Mouse (Mus musculus) gastrocnemius, adult 2 months (tissue): ENCODE data around the gene Plaa. TPM values are rescaled to one million over a fixed set of nuclear protein-coding genes. Genes with fewer than 3 reads are reported as not detected.
"Not testable (repeated sequence)": the region's sequence is repeated elsewhere in the genome, so short reads cannot be mapped to it uniquely, and the experiment has no call there.

Experiments
- DNase-seq: peaks from one replicate; pipeline ENCODE4 v3.0.0; 2022
- H3K27ac ChIP-seq: fragments of 200-600 bp; 2 replicates; pipeline ENCODE4 v1.8.1; 2022; ENCODE audit warnings: mild to moderate bottlenecking
- H3K4me3 ChIP-seq: fragments of 200-600 bp; 2 replicates; pipeline ENCODE4 v1.8.1; 2022; ENCODE audit warnings: mild to moderate bottlenecking, moderate library complexity
- CTCF ChIP-seq: fragments of 200-600 bp; IDR thresholded peaks from 2 replicates; pipeline ENCODE4 v1.8.1; 2022; ENCODE audit warnings: antibody characterized with exemption, mild to moderate bottlenecking, moderate library complexity
- intact Hi-C: fragments of 180-260 bp; cut with DNase I; formaldehyde crosslinking; loops from one replicate; pipeline ENCODE4 v1.15.1; 2025
- long read RNA-seq, 2 experiments: library from polyadenylated mRNA; stranded (forward); transcript quantifications; one replicate each; pipeline ENCODE4 v2.0.0; 2021
- total RNA-seq, 2 experiments: library from RNA; stranded (reverse); gene quantifications; 2 replicates each; pipeline ENCODE4 v1.2.3; 2021

The Plaa gene
- 10 to 100 TPM; 34.0 to 38.5 TPM for total RNA-seq
- long read RNA-seq, experiment 1, transcript Plaa-201 (14 exons, 2,784 nt): major isoform, 77 of 95 reads
- long read RNA-seq, experiment 1, partial matches to known transcripts: 4 of 95 reads
- long read RNA-seq, experiment 1, other reads (novel, unspliced or antisense): 14 of 95 reads
- long read RNA-seq, experiment 2, transcript Plaa-201 (14 exons, 2,784 nt): major isoform, 71 of 82 reads
- long read RNA-seq, experiment 2, partial matches to known transcripts: 2 of 82 reads
- long read RNA-seq, experiment 2, other reads (novel, unspliced or antisense): 9 of 82 reads

DNA sequence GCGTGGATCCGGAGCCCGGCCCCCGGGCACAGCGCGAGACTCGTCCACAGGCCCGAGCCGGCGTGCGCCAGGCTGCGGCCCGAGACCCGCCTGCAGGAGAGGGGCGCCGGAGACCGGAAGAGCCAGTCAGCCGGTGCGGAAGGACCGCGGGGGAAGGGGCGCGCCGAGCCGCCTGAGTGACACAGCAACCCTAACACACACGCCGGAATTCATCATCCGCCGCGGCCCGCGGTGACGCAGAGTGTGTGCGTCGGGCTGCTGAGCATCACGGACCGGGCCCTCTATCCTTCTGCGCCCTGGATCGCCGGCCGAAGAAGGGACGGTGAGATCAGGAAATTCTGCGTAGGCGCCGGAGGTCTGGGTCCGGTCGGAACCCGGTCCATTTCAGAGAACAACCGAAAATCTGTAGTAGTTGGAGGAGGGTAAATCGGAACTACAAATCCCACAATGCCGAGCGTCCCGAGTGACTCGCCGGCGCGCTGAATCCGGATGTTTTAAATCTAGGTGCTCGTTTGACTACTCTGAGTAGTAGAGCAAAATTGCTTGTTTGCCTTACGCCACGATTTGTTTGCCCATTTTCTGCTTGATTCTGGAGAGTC lies at the start of gene Plaa:
Gene Plaa, minus strand, starts transcription at position 214 of the 599 bp plus-strand sequence.
- Histone ChIP-seq H3K27ac (peak within 1 kb of the TSS; percentile 98), H3K4me3 (peak within 1 kb of the TSS; percentile 75)
- peak; percentile 92 for DNase-seq
- TF ChIP-seq CTCF: no peak
- intact Hi-C loops: loop anchor here (5.0 kb wide), 1 partner anchor 46 kb away; the partner anchor contains the start of genes Caap1 and Gm10306

DNA sequence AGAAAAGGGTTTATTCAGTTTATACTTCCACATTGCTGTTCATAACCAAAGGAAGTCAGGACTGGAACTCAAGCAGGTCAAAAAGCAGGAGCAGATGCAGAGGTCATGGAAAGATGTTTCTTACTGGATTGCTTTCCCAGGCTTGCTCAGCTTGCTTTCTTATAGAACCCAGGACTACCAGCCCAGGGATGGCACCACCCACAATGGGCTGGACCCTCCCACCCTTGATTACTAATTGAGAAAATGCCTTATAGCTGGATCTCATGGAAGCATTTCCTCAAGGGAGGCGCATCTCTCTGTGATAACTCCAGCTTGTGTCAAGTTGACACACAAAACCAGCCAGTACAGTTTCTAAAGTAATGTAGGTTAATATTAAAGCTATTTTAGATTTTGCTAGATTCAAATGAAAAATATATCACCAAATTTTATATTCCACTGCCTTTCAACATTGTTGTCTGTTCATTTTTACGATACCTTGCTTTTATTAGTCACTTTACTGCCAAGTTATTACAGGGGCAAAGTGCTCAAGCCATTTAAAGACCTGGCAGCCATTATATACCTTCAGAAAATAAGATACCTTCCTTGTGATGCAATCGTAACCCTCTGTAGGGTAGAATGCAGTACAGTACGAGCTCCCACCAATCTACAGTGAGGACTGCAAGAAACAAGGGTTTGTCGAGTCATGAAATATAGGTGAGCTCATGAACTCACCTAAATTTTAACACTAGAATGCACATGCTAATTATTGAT lies 47.6 kb upstream of the Plaa start:
- H3K27ac ChIP-seq, intact Hi-C loops, H3K4me3 ChIP-seq, DNase-seq: not testable (repeated sequence)

DNA sequence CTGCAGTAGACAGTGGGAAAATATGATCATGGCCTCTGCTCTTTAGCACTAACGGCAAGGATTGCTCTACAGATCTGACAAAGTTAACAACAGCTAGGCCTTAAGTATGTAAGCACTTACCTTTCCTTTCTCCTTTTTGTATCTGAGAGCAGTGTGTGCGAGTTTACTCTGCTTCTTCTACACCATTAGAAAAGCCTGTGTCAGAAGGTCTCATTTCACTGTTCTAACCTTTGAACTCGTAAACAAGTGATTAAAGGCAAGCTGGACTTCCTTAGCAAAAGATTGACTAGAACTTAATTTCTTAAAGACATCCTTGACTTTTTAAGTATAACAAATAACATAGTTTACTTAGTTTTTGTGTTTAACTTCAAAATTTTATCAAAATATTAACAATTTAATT lies 46.9 kb upstream of the Plaa start, which contains the start of gene Lrrc19:
Gene Lrrc19, minus strand, starts transcription at position 225 of the 400 bp plus-strand sequence.
- no peak for DNase-seq
- no peak for TF ChIP-seq CTCF
- H3K4me3 ChIP-seq: no peak within 1 kb of the TSS
- intact Hi-C loops: no loop called here
- H3K27ac ChIP-seq: no peak within 1 kb of the TSS

DNA sequence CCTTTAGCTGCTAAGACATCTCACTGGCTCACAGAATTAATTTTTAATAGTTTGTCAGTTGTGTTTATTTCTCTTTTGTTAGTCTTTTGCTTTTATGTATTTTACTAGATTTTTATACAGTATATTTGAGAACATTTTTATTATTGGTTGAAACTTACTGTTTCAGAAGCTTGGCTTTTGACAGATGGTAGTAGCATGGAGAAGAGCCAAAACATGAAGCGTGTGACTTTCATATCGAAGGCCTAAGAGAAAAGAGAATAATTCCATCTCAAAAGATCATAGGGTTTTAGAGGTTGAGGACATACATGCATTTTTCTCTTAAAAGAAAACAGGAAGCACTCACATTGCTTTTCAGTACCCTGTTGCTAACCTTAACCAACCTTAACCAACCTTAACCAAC lies 40.1 kb upstream of the Plaa start:
- no peak for DNase-seq
- Histone ChIP-seq H3K4me3 (no peak overlapping the region), H3K27ac (no peak overlapping the region)
- intact Hi-C loops: no loop called here
- no peak for TF ChIP-seq CTCF

DNA sequence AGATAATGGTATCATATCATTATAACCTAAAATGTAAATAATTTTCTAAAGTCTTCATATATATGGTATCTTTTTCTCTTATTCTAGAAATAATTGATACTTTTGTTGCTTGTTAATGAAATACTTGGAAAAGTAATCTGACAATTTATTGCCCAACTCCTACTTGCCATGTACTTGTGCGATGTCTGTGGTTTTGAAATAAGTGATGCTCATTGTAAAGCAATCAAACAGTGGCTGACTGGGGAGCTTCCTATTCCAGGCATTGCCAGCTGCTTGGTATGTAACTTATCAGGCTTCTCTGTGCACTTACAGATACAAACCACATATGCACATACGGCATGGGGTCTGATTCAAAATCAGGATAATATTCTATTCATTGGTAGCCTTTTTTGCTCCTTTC lies 17.0 kb upstream of the Plaa start:
- H3K27ac ChIP-seq: no peak overlapping the region
- DNase-seq: no peak
- H3K4me3 ChIP-seq: no peak overlapping the region
- no peak for TF ChIP-seq CTCF
- intact Hi-C loops: no loop called here

DNA sequence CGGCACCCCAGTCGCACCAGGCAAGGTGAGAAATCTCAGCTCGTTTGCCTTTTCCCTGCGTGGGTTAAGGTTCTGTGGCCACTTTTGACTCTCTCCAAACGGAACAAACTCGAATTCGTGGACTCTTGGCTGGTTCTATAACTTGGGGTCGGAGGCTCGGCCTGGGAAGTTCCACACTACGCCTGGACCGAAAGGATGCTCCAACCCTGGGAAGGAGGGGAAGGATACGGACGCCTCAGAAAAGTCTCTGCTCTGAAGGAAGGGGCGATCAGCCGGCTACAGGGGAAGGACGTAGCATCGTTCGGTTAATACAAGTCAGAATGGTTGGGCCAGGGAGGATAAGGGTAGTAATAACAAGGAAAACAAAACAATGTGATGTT lies 11.6 kb upstream of the Plaa start:
- intact Hi-C loops: no loop called here
- H3K4me3 ChIP-seq: peak overlapping the region; percentile 88
- TF ChIP-seq CTCF: no peak
- no peak for DNase-seq
- H3K27ac ChIP-seq: peak overlapping the region; percentile 87

DNA sequence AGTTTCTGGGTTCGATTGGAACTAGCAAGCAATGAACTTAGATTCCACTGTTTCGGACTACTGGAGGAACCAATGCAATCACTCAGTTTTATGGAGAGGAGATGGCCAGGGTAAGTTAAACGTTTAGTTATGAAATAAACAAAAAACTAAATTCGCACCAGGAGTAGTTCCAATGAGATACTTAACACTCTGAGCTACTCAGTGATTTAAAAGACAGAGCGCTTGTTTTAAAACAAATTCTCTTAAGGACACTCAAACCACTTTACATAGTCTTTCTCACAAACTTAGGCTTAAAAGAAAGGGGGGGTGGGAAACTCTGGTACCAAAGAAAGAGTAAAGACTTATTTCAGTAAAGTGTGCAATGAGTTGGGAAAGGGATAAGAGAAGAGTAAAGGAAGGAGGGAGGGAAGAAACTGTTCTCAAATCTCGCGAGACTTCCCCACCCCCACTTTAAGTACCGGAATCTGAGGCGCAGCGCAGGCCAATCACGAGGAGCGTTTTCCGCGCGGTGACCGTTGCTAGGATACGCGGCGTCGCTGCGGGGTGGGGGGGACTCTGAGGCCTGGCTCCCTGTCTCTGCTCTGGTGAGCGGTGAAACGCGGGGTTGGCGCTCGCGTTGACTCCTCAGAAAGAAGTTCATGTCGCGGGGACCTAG lies 11.1 kb upstream of the Plaa start, which contains the start of gene Ift74:
Gene Ift74, plus strand, starts transcription at position 520 of the 655 bp plus-strand sequence.
- DNase-seq: peak; percentile 96
- TF ChIP-seq CTCF: no peak
- Histone ChIP-seq H3K4me3 (peak within 1 kb of the TSS; percentile 88), H3K27ac (peak within 1 kb of the TSS; percentile 87)
- intact Hi-C loops: no loop called here

DNA sequence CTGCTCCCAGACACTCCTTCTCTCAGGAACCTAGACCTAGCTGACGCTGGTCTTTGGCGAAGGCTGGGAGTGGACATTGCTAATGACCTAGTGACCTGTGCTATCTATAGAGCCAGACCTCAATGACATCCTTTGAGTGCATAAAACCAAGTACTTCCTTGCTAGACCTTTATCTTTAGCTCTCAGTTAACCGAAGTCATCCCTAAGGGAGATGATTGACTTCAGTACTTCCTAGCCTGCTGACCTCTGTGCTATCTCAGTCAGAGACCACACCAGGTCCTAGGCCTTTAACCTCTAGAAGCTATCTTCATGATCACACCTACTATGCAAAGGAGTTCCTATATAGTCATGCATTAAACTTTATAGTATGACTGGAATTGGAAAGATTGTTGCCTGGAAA lies 7.3 kb upstream of the Plaa start:
- no peak overlapping the region for H3K4me3 ChIP-seq
- no peak for TF ChIP-seq CTCF
- H3K27ac ChIP-seq: no peak overlapping the region
- DNase-seq: no peak
- intact Hi-C loops: no loop called here

DNA sequence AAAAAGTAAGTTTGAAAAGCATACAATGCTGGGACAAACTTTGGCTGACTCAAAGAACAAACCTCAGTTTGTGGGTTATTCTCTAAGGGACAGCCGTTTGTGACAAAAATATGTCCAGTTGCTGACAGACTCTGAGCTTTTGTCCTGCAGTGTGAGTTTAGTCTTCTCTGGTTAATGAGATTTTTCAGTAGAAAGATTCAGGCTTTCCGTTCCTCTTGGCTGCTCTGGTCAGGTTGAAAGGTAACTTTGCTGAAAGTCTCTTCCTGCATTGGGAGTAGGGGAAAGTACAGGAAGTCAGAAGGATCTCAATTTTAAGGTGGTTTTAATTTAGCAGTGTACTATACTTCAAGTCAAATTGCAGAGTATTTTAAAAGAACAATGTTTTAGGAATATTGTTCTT lies 2.5 kb upstream of the Plaa start:
- TF ChIP-seq CTCF: no peak
- Histone ChIP-seq H3K27ac (no peak overlapping the region), H3K4me3 (no peak overlapping the region)
- DNase-seq: no peak
- intact Hi-C loops: no loop called here

DNA sequence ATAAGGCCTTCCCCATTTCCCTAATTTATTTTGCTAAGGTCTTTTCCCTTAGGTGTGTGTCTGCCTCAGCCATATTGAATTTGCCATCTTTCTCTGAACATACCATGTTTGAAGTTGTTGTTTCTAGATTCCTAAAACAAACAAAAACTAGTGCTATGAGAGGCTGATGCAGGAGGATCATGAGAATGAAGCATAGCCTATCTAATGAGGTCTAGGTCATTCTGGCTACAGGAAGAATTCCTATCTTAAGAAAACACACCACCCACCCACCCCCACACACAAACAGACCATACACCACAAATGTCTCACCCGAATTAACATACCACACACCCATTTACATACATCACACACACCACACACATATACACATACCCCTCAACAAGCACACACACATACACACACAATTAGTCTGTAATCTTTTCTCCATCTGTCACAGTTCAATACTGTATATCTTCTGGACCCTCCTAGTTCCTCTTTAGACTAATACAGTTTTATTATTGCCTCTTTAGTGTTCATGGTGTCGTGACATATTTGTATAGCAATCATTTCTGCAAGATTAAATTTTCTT lies 1.5 kb upstream of the Plaa start:
- no peak for DNase-seq
- no peak for TF ChIP-seq CTCF
- intact Hi-C loops: loop anchor here (5.0 kb wide), 1 partner anchor 47 kb away; the partner anchor contains the start of genes Caap1 and Gm10306
- no peak overlapping the region for H3K4me3 ChIP-seq
- H3K27ac ChIP-seq: no peak overlapping the region

DNA sequence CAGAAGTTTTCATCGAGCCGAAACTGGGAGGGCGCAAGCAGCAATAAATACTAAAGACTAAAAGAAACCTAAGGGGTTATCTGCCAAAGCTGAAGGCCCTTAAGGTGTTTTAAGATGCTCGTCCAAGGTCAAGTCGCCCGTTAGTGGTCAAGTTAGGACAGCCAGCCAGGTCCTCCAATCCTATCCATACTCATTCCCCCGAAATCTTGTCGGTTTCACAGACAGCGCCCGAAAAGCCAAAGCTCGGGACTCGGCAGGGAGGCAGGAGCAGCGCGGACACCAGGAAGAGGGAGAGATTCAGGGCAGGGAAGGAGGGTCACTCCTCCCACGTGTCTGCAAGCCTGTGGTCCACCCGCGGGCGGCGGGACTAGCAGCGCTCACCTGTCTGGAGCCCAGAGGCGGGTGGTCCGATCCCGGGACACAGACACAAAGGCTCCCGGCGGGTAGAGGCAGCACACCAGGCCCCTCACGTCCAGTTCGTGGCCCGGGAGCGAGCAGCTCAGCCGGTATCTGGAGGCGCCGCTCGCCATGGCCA lies 481 bp downstream of the Plaa start:
- Histone ChIP-seq H3K4me3 (peak overlapping the region; percentile 75), H3K27ac (peak overlapping the region; percentile 98)
- intact Hi-C loops: loop anchor here (5.0 kb wide), 1 partner anchor 45 kb away; the partner anchor contains the start of genes Caap1 and Gm10306
- TF ChIP-seq CTCF: no peak
- DNase-seq: no peak

DNA sequence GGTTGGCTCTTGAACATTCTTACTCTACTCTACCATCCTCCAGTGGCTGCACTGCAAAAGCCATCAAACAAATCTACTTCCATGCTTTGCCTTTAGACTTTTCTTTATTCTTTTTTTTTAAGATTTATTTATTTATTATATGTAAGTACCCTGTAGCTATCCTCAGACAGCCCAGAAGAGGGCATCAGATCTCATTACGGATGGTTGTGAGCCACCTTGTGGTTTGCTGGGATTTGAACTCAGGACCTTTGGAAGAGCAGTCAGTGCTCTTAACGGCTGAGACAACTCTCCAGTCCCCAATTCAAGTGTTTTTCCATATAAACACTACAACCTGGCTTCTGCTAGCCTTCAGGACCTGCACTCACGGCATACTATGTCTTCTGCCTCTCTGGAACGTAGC lies 1.6 kb downstream of the Plaa start:
- Histone ChIP-seq H3K27ac (no peak overlapping the region), H3K4me3 (no peak overlapping the region)
- TF ChIP-seq CTCF: peak; percentile 26; the same call in 1 of the 2 replicates
- intact Hi-C loops: loop anchor here (5.0 kb wide), 1 partner anchor 44 kb away; the partner anchor contains the start of genes Caap1 and Gm10306
- no peak for DNase-seq
